Mouse (Mus musculus) kidney, embryonic 14.5 days (tissue): ENCODE results near the gene Srsf4. TPM values are rescaled to one million over a fixed set of nuclear protein-coding genes. Genes with fewer than 3 reads are reported as not detected.

Experiments
- ATAC-seq: fragments of 200-750 bp; cut with Nextera tagmentation; 2 replicates; pipeline ENCODE4 v1.8.0; 2017; ENCODE audit warnings: moderate number of reproducible peaks, mild to moderate bottlenecking, moderate TSS enrichment, moderate library complexity; ENCODE audit not compliant: low FRiP score, low TSS enrichment
- H3K27ac ChIP-seq: fragments of 300-500 bp; sonication (generic); 2 replicates; pipeline ENCODE4 v1.5.1; 2014; ENCODE audit warnings: low read depth, mild to moderate bottlenecking, low read length, moderate library complexity, mixed read lengths
- H3K27me3 ChIP-seq: fragments of 300-500 bp; sonication (generic); 2 replicates; pipeline ENCODE4 v1.6.1; 2014; ENCODE audit warnings: mild to moderate bottlenecking, low read length; ENCODE audit not compliant: control insufficient read depth, insufficient read depth
- H3K36me3 ChIP-seq: fragments of 300-500 bp; sonication (generic); 2 replicates; pipeline ENCODE4 v1.6.1; 2014; ENCODE audit warnings: low read length, mixed read lengths; ENCODE audit not compliant: control insufficient read depth, insufficient read depth
- H3K4me1 ChIP-seq: fragments of 300-500 bp; sonication (generic); 2 replicates; pipeline ENCODE4 v1.6.1; 2014; ENCODE audit warnings: low read length, mixed read lengths; ENCODE audit not compliant: control insufficient read depth, insufficient read depth
- H3K4me2 ChIP-seq: fragments of 300-500 bp; sonication (generic); replicated peaks from 2 replicates; pipeline ENCODE4 v1.6.1; 2014; ENCODE audit warnings: low read depth, mild to moderate bottlenecking, low read length
- H3K4me3 ChIP-seq: fragments of 300-500 bp; sonication (generic); 2 replicates; pipeline ENCODE4 v1.5.1; 2014; ENCODE audit warnings: mild to moderate bottlenecking, low read length
- H3K9ac ChIP-seq: fragments of 300-500 bp; sonication (generic); 2 replicates; pipeline ENCODE4 v1.6.1; 2014; ENCODE audit warnings: low read depth, mild to moderate bottlenecking, low read length, moderate library complexity
- H3K9me3 ChIP-seq: fragments of 300-500 bp; sonication (generic); 2 replicates; pipeline ENCODE4 v1.6.1; 2016; ENCODE audit warnings: low read length; ENCODE audit not compliant: control insufficient read depth
- WGBS: fragments of 180-500 bp; shearing (Covaris S2); extraction: QIAGEN DNeasy Blood & Tissue Kit; methylation state at CpG from one replicate; pipeline ENCODE4 v1.1.7; 2014; 5-methylcytosine and 5-hydroxymethylcytosine counted together
- polyA plus RNA-seq: library from polyadenylated mRNA; unstranded; fragments of >200 nt; fragmentation: Nextera tagmentation; extraction: Ambion mirVana; gene quantifications from 2 replicates; pipeline ENCODE4 v1.2.1, GENCODE M21; 2014

Srsf4 gene
- polyA plus RNA-seq, 1 experiment from 2014 or later: 118 TPM

GRCm38 (mm10) chr4:131921461-131922346 lies 48.3 kb downstream of the Srsf4 start, which contains the start of gene Tmem200b:
Gene Tmem200b (plus strand): TSS chr4:131921771.
- H3K27me3 ChIP-seq: peaks cover 17% of the 10 kb centered on the region
- peak within 1 kb of the TSS; percentile 77 for H3K9ac ChIP-seq
- peak within 1 kb of the TSS; percentile 89 for H3K4me2 ChIP-seq
- 2% methylated on average over 108 of the region's 130 CpGs for WGBS
- H3K27ac ChIP-seq: peak within 1 kb of the TSS; percentile 73; the same call in 1 of the 2 replicates
- H3K9me3 ChIP-seq: no peaks in the 10 kb centered on the region
- H3K4me1 ChIP-seq: peaks cover 46% of the 10 kb centered on the region
- H3K36me3 ChIP-seq: peaks cover 21% of the 10 kb centered on the region
- peak within 1 kb of the TSS; percentile 60 for H3K4me3 ChIP-seq
- no peak for ATAC-seq

- no peaks in the 10 kb centered on the region for H3K9me3 ChIP-seq
- 61% methylated on average over 15 of the region's 15 CpGs for WGBS
- H3K4me2 ChIP-seq: peak overlapping the region; percentile 89
- H3K27me3 ChIP-seq: peaks cover 17% of the 10 kb centered on the region
- peak overlapping the region; percentile 60 for H3K4me3 ChIP-seq
- H3K9ac ChIP-seq: peak overlapping the region; percentile 77
- H3K36me3 ChIP-seq: peaks cover 25% of the 10 kb centered on the region
- no peak for ATAC-seq
- peaks cover 40% of the 10 kb centered on the region for H3K4me1 ChIP-seq
- H3K27ac ChIP-seq: no peak overlapping the region
Measured at GRCm38 (mm10) chr4:131922404-131922803, 49.0 kb downstream of the Srsf4 start.

GRCm38 (mm10) chr4:131924096-131924810 lies 50.8 kb downstream of the Srsf4 start:
- Histone ChIP-seq H3K9me3 (no peaks in the 10 kb centered on the region), H3K4me1 (peaks cover 26% of the 10 kb centered on the region)

GRCm38 (mm10) chr4:131929146-131929545 lies 55.7 kb downstream of the Srsf4 start:
- peaks cover 60% of the 10 kb centered on the region for H3K36me3 ChIP-seq
- no peak overlapping the region for H3K4me3 ChIP-seq
- 87% methylated on average over 6 of the region's 6 CpGs for WGBS
- peaks cover 5% of the 10 kb centered on the region; the same call in 1 of the 2 replicates for H3K4me1 ChIP-seq
- no peak overlapping the region for H3K4me2 ChIP-seq
- H3K9me3 ChIP-seq: no peaks in the 10 kb centered on the region
- no peak overlapping the region for H3K9ac ChIP-seq
- H3K27me3 ChIP-seq: no peaks in the 10 kb centered on the region
- H3K27ac ChIP-seq: no peak overlapping the region
- ATAC-seq: no peak

More at GRCm38 (mm10) chr4:131924096-131924810, 50.8 kb downstream of the Srsf4 start:
- 0 out of 2 replicates have a peak overlapping the region, but pooled peaks have one; percentile 31 for H3K9ac ChIP-seq
- H3K4me3 ChIP-seq: no peak overlapping the region
- no peak overlapping the region for H3K4me2 ChIP-seq
- peaks cover 41% of the 10 kb centered on the region for H3K36me3 ChIP-seq
- WGBS: 63% methylated on average over 6 of the region's 6 CpGs
- H3K27me3 ChIP-seq: peaks cover 17% of the 10 kb centered on the region
- ATAC-seq: no peak
- no peak overlapping the region for H3K27ac ChIP-seq

- no peaks in the 10 kb centered on the region for H3K9me3 ChIP-seq
- WGBS: 71% methylated on average over 2 of the region's 2 CpGs
- ATAC-seq: no peak
- no peak overlapping the region for H3K9ac ChIP-seq
- no peak overlapping the region for H3K27ac ChIP-seq
- no peaks in the 10 kb centered on the region for H3K4me1 ChIP-seq
- H3K36me3 ChIP-seq: peaks cover 15% of the 10 kb centered on the region
- H3K27me3 ChIP-seq: no peaks in the 10 kb centered on the region
- H3K4me2 ChIP-seq: no peak overlapping the region
- no peak overlapping the region for H3K4me3 ChIP-seq
Measured at GRCm38 (mm10) chr4:131939459-131939858, 66.0 kb downstream of the Srsf4 start.

GRCm38 (mm10) chr4:131940846-131941245 lies 67.4 kb downstream of the Srsf4 start:
- Histone ChIP-seq H3K4me2 (no peak overlapping the region), H3K36me3 (peaks cover 2% of the 10 kb centered on the region; the same call in 1 of the 2 replicates), H3K4me3 (no peak overlapping the region), H3K27ac (no peak overlapping the region), H3K27me3 (no peaks in the 10 kb centered on the region), H3K9me3 (no peaks in the 10 kb centered on the region), H3K4me1 (peaks cover 3% of the 10 kb centered on the region; the same call in 1 of the 2 replicates), H3K9ac (no peak overlapping the region)
- no peak for ATAC-seq
- 92% methylated on average over 4 of the region's 4 CpGs for WGBS

GRCm38 (mm10) chr4:131947848-131948247 lies 74.4 kb downstream of the Srsf4 start:
- Histone ChIP-seq H3K4me2 (no peak overlapping the region), H3K4me3 (no peak overlapping the region), H3K9ac (no peak overlapping the region), H3K36me3 (peaks cover 2% of the 10 kb centered on the region; the same call in 1 of the 2 replicates), H3K27ac (no peak overlapping the region), H3K4me1 (peaks cover 5% of the 10 kb centered on the region; the same call in 1 of the 2 replicates), H3K9me3 (no peaks in the 10 kb centered on the region), H3K27me3 (no peaks in the 10 kb centered on the region)
- 85% methylated on average over 11 of the region's 11 CpGs for WGBS
- no peak for ATAC-seq

GRCm38 (mm10) chr4:131949903-131950302 lies 76.5 kb downstream of the Srsf4 start:
- Histone ChIP-seq H3K27ac (no peak overlapping the region), H3K36me3 (peaks cover 9% of the 10 kb centered on the region), H3K9me3 (no peaks in the 10 kb centered on the region), H3K4me1 (peaks cover 5% of the 10 kb centered on the region; the same call in 1 of the 2 replicates), H3K4me3 (no peak overlapping the region), H3K9ac (no peak overlapping the region), H3K27me3 (no peaks in the 10 kb centered on the region), H3K4me2 (no peak overlapping the region)
- WGBS: 50% methylated on average over 5 of the region's 5 CpGs
- no peak for ATAC-seq
